Mouse (Mus musculus) CD4-positive helper T cell, adult 2 months (primary cell): Measurements from ENCODE around the gene Reg4.

ENCODE experiments used
- DNase-seq: peaks from one replicate; pipeline ENCODE4 v3.0.0-alpha.2; 2012; ENCODE audit warnings: low read depth, missing footprints, low spot score

Reg4 gene

GRCm38 (mm10) chr3:98237240-98237639 lies 15.3 kb downstream of the Reg4 start:
- DNase-seq: no peak

- DNase-seq: no peak
Observed at GRCm38 (mm10) chr3:98238150-98238549, 16.2 kb downstream of the Reg4 start.

- DNase-seq: no peak
Observed at GRCm38 (mm10) chr3:98242051-98242450, 20.1 kb downstream of the Reg4 start.

- no peak for DNase-seq
Observed at GRCm38 (mm10) chr3:98242458-98243037, 20.6 kb downstream of the Reg4 start.

- DNase-seq: no peak
Observed at GRCm38 (mm10) chr3:98245892-98246291, 23.9 kb downstream of the Reg4 start.

- no peak for DNase-seq
Observed at GRCm38 (mm10) chr3:98246985-98247751, 25.2 kb downstream of the Reg4 start.

- DNase-seq: no peak
Observed at GRCm38 (mm10) chr3:98249378-98249777, 27.4 kb downstream of the Reg4 start.

GRCm38 (mm10) chr3:98249833-98250448 lies 28.0 kb downstream of the Reg4 start:
- no peak for DNase-seq

- DNase-seq: no peak
Observed at GRCm38 (mm10) chr3:98254059-98254458, 32.1 kb downstream of the Reg4 start.

- no peak for DNase-seq
Observed at GRCm38 (mm10) chr3:98254656-98255583, 33.0 kb downstream of the Reg4 start.

- DNase-seq: no peak
Observed at GRCm38 (mm10) chr3:98258723-98259122, 36.8 kb downstream of the Reg4 start.

GRCm38 (mm10) chr3:98259271-98259751 lies 37.4 kb downstream of the Reg4 start:
- no peak for DNase-seq

- no peak for DNase-seq
Observed at GRCm38 (mm10) chr3:98260534-98260933, 38.6 kb downstream of the Reg4 start.

GRCm38 (mm10) chr3:98261415-98261814 lies 39.5 kb downstream of the Reg4 start:
- DNase-seq: no peak

- DNase-seq: no peak
Observed at GRCm38 (mm10) chr3:98262133-98262532, 40.2 kb downstream of the Reg4 start.

GRCm38 (mm10) chr3:98267249-98267651 lies 45.3 kb downstream of the Reg4 start:
- no peak for DNase-seq

- DNase-seq: no peak
Observed at GRCm38 (mm10) chr3:98273623-98274398, 51.9 kb downstream of the Reg4 start.

GRCm38 (mm10) chr3:98279682-98280081 lies 57.7 kb downstream of the Reg4 start:
- no peak for DNase-seq

- no peak for DNase-seq
Observed at GRCm38 (mm10) chr3:98280204-98280932, 58.4 kb downstream of the Reg4 start, which contains the start of gene Hmgcs2. Hmgcs2 (plus strand) TSS chr3:98280435.
